Comparison of ENCODE assay signal across 9 mouse cellular contexts in genomic region chr4:109224762-109225552, GRCm38 (mm10). TPM values are rescaled to one million over a fixed set of nuclear protein-coding genes. Genes with fewer than 3 reads are reported as not detected.
DNase-seq lines count a peak whose midpoint lies in the region; ATAC-seq and TF ChIP-seq lines count a peak whose summit lies in the region.
"Had no signal": no experiment of that assay in that cellular context is flagged by ENCODE, and none has a peak within 500 bp of the region (broad histone marks: within the 10 kb centered on the region; RNA-seq: fewer than 3 reads in every experiment).

No protein-coding gene starts in this region.

- peak; percentile 20 to 71 for DNase-seq in urinary bladder, adult 18-20 months (ENCODE audit: low spot score in 2 of 2)
- no peak for DNase-seq in urinary bladder, postnatal 10 days (ENCODE audit: low spot score)
- peak; percentile 68 for DNase-seq in left cerebral cortex, adult 11 months (ENCODE audit: low spot score)
- DNase-seq in midbrain, postnatal 0 days (ENCODE audit: low spot score): peak; percentile 93
- DNase-seq in thymus, postnatal 10 days (ENCODE audit: low spot score in 2 of 2): no peak

- no peak for TF ChIP-seq CTCF in midbrain, postnatal 0 days (IDR thresholded peaks at IDR 0.05)
- TF ChIP-seq CTCF in testis, adult 2 months (IDR thresholded peaks at IDR 0.05; ENCODE audit: control insufficient read depth, insufficient read depth, insufficient replicate concordance, low read depth, low read length): no peak

- H3K4me3 ChIP-seq in forebrain, embryonic 13.5 days: no peak overlapping the region
- no peak overlapping the region for H3K4me3 ChIP-seq in heart, embryonic 15.5 days
- no peak overlapping the region for H3K4me3 ChIP-seq in midbrain, postnatal 0 days (ENCODE audit: low read depth, low read length)
- H3K4me3 ChIP-seq in testis, adult 2 months (ENCODE audit: control insufficient read depth, low read depth, low read length): no peak overlapping the region

- no peak overlapping the region for H3K9ac ChIP-seq in forebrain, embryonic 13.5 days
- H3K9ac ChIP-seq in heart, embryonic 15.5 days: no peak overlapping the region
- H3K9ac ChIP-seq in midbrain, postnatal 0 days (replicated peaks; ENCODE audit: low read length, poor library complexity, severe bottlenecking): no peak overlapping the region

- H3K9me3 ChIP-seq in forebrain, embryonic 13.5 days (replicated peaks): no peaks in the 10 kb centered on the region
- no peaks in the 10 kb centered on the region for H3K9me3 ChIP-seq in heart, embryonic 15.5 days (replicated peaks)
- H3K9me3 ChIP-seq in midbrain, postnatal 0 days (ENCODE audit: low read length): no peaks in the 10 kb centered on the region
- H3K9me3 ChIP-seq: G1E had no signal

- 28% methylated on average over 13 of the region's 13 CpGs for WGBS in forebrain, embryonic 13.5 days
- 51% methylated on average over 13 of the region's 13 CpGs for WGBS in heart, embryonic 15.5 days
- 41% methylated on average over 13 of the region's 13 CpGs for WGBS in midbrain, postnatal 0 days

- TF ChIP-seq POLR2A in testis, adult 2 months (IDR thresholded peaks at IDR 0.05; ENCODE audit: control insufficient read depth, low read depth, low read length): peak; percentile 48; the same call in 1 of the 2 replicates

- H3K4me2 ChIP-seq in forebrain, embryonic 13.5 days: peak overlapping the region; percentile 1; the same call in 1 of the 2 replicates
- H3K4me2 ChIP-seq in heart, embryonic 15.5 days: no peak overlapping the region
- H3K4me2 ChIP-seq in midbrain, postnatal 0 days (ENCODE audit: low read depth, low read length, poor library complexity, severe bottlenecking): no peak overlapping the region

- ATAC-seq in forebrain, embryonic 13.5 days: peak; percentile 95
- peak; percentile 78 for ATAC-seq in heart, embryonic 15.5 days (replicated peaks; ENCODE audit: insufficient number of reproducible peaks, insufficient read depth, low FRiP score, low read depth)
- ATAC-seq in midbrain, postnatal 0 days (ENCODE audit: low FRiP score): peak; percentile 94

- H3K4me1 ChIP-seq in forebrain, embryonic 13.5 days: peaks cover 23% of the 10 kb centered on the region
- peaks cover 16% of the 10 kb centered on the region for H3K4me1 ChIP-seq in heart, embryonic 15.5 days (replicated peaks)
- H3K4me1 ChIP-seq in midbrain, postnatal 0 days (ENCODE audit: insufficient read depth, low read length): 0 out of 2 replicates have a peak, but pooled peaks cover 2% of the 10 kb centered on the region
- H3K4me1 ChIP-seq in testis, adult 2 months (ENCODE audit: control insufficient read depth, insufficient read depth, low read length): peaks cover 4% of the 10 kb centered on the region

- H3K36me3 ChIP-seq in forebrain, embryonic 13.5 days (ENCODE audit: poor library complexity, severe bottlenecking): no peaks in the 10 kb centered on the region
- no peaks in the 10 kb centered on the region for H3K36me3 ChIP-seq in heart, embryonic 15.5 days
- no peaks in the 10 kb centered on the region for H3K36me3 ChIP-seq in midbrain, postnatal 0 days (ENCODE audit: insufficient read depth, low read length)
- H3K36me3 ChIP-seq in testis, adult 2 months (ENCODE audit: control insufficient read depth, insufficient read depth, low read length): no peaks in the 10 kb centered on the region
- H3K36me3 ChIP-seq: G1E had no signal

- no peaks in the 10 kb centered on the region for H3K27me3 ChIP-seq in forebrain, embryonic 13.5 days
- H3K27me3 ChIP-seq in heart, embryonic 15.5 days: no peaks in the 10 kb centered on the region
- no peaks in the 10 kb centered on the region for H3K27me3 ChIP-seq in midbrain, postnatal 0 days (ENCODE audit: insufficient read depth, low read length)
- no peaks in the 10 kb centered on the region for H3K27me3 ChIP-seq in testis, adult 2 months (ENCODE audit: control insufficient read depth, insufficient read depth, low read length)

- peak overlapping the region; percentile 86 for H3K27ac ChIP-seq in forebrain, embryonic 13.5 days
- H3K27ac ChIP-seq in heart, embryonic 15.5 days: peak overlapping the region; percentile 66
- peak overlapping the region; percentile 43; the same call in 1 of the 2 replicates for H3K27ac ChIP-seq in midbrain, postnatal 0 days (ENCODE audit: low read depth, low read length)
- H3K27ac ChIP-seq in testis, adult 2 months (ENCODE audit: control insufficient read depth, insufficient read depth, low read depth, low read length): peak overlapping the region; percentile 74

RNA-seq across cellular contexts. Expression of gene Calr4, which starts 9.3 kb away (rescaled TPM):
- polyA plus RNA-seq in forebrain, embryonic 13.5 days (2015; fragmentation: Nextera tagmentation; extraction: Ambion mirVana): 0.23 and 0.64 TPM in 2 replicates
- polyA plus RNA-seq in heart, embryonic 15.5 days (2015; fragmentation: Nextera tagmentation; extraction: Ambion mirVana): 0.11 and 0.19 TPM in 2 replicates
- 0.57 and 0.77 TPM in 2 replicates for total RNA-seq in midbrain, postnatal 0 days (2014; rRNA removed)
- polyA plus RNA-seq in midbrain, postnatal 0 days (2015; fragmentation: Nextera tagmentation; extraction: Ambion mirVana): 0.41 and 0.80 TPM in 2 replicates
- polyA plus RNA-seq in testis, adult 2 months (2012; rRNA removed): 1.8 and 2.4 TPM in 2 replicates
- total RNA-seq: G1E had no signal

RNA-seq across cellular contexts. Expression of gene Osbpl9, which starts 22.9 kb away (rescaled TPM):
- polyA plus RNA-seq in forebrain, embryonic 13.5 days (2015; fragmentation: Nextera tagmentation; extraction: Ambion mirVana): 70.3 and 73.2 TPM in 2 replicates
- 48.6 and 50.7 TPM in 2 replicates for polyA plus RNA-seq in heart, embryonic 15.5 days (2015; fragmentation: Nextera tagmentation; extraction: Ambion mirVana)
- total RNA-seq in midbrain, postnatal 0 days (2014; rRNA removed): 70.5 and 74.9 TPM in 2 replicates
- polyA plus RNA-seq in midbrain, postnatal 0 days (2015; fragmentation: Nextera tagmentation; extraction: Ambion mirVana): 56.9 and 57.8 TPM in 2 replicates
- polyA plus RNA-seq in testis, adult 2 months (2012; rRNA removed): 90.5 and 100 TPM in 2 replicates

RNA-seq across cellular contexts. Expression of gene Eps15, which starts 55.1 kb away (rescaled TPM):
- 38.3 and 44.8 TPM in 2 replicates for polyA plus RNA-seq in forebrain, embryonic 13.5 days (2015; fragmentation: Nextera tagmentation; extraction: Ambion mirVana)
- 27.7 and 28.3 TPM in 2 replicates for polyA plus RNA-seq in heart, embryonic 15.5 days (2015; fragmentation: Nextera tagmentation; extraction: Ambion mirVana)
- 102 and 148 TPM in 2 replicates for total RNA-seq in midbrain, postnatal 0 days (2014; rRNA removed)
- polyA plus RNA-seq in midbrain, postnatal 0 days (2015; fragmentation: Nextera tagmentation; extraction: Ambion mirVana): 57.6 and 58.7 TPM in 2 replicates
- polyA plus RNA-seq in testis, adult 2 months (2012; rRNA removed): 36.4 and 39.4 TPM in 2 replicates

Comparison
In these comparisons a context has a peak if more than half of its experiments do, and no peak if none do; other contexts are left out.
1. DNase-seq: peak in urinary bladder, adult 18-20 months (2 of 2), left cerebral cortex, adult 11 months (single experiment) and midbrain, postnatal 0 days (single experiment); none in urinary bladder, postnatal 10 days (single experiment) and thymus, postnatal 10 days (0 of 2).
2. Peak in every context shown above with its lines, with median percentiles within 50 percentile points of each other: ATAC-seq and H3K27ac ChIP-seq.